Mouse (Mus musculus) frontal cortex, postnatal 25 days (tissue): Measurements from ENCODE around the gene Cenph.
"Not testable (repeated sequence)": the region's sequence is repeated elsewhere in the genome, so short reads cannot be mapped to it uniquely, and the experiment has no call there.

Experiments
- DNase-seq, 2 experiments: peaks; one replicate each; pipeline ENCODE4 v3.0.0; 2022; ENCODE audit warnings: low spot score in 2 of 2

Gene Cenph

GRCm38 (mm10) chr13:100775252-100776055, at the start of gene Cenph:
Gene Cenph (minus strand): TSS chr13:100775899.
- peak; percentile 40 to 61 for DNase-seq

GRCm38 (mm10) chr13:100824916-100825315, 49.2 kb upstream of the Cenph start:
- no peak for DNase-seq

GRCm38 (mm10) chr13:100824306-100824705, 48.6 kb upstream of the Cenph start:
- no peak for DNase-seq

GRCm38 (mm10) chr13:100823863-100824262, 48.2 kb upstream of the Cenph start:
- DNase-seq: no peak

- DNase-seq: no peak
Measured at GRCm38 (mm10) chr13:100814451-100814850, 38.8 kb upstream of the Cenph start.

GRCm38 (mm10) chr13:100805776-100806175, 30.1 kb upstream of the Cenph start:
- DNase-seq: no peak

GRCm38 (mm10) chr13:100797171-100797570, 21.5 kb upstream of the Cenph start:
- no peak for DNase-seq

- DNase-seq: no peak
Measured at GRCm38 (mm10) chr13:100789083-100789482, 13.4 kb upstream of the Cenph start.

GRCm38 (mm10) chr13:100788057-100788456, 12.4 kb upstream of the Cenph start:
- DNase-seq: not testable (repeated sequence)

GRCm38 (mm10) chr13:100787316-100788010, 11.8 kb upstream of the Cenph start:
- DNase-seq: no peak

GRCm38 (mm10) chr13:100786414-100786867, 10.7 kb upstream of the Cenph start, which contains the start of gene Ccnb1:
Gene Ccnb1 (minus strand): TSS chr13:100786570.
- DNase-seq: peak; percentile 62 to 76

- DNase-seq: no peak
Measured at GRCm38 (mm10) chr13:100785806-100786413, 10.2 kb upstream of the Cenph start.

- DNase-seq: no peak
Measured at GRCm38 (mm10) chr13:100777491-100777890, 1.8 kb upstream of the Cenph start.

GRCm38 (mm10) chr13:100776710-100777109, 1.0 kb upstream of the Cenph start:
- DNase-seq: no peak

- no peak for DNase-seq
Measured at GRCm38 (mm10) chr13:100776056-100776419, 339 bp upstream of the Cenph start.

- no peak for DNase-seq
Measured at GRCm38 (mm10) chr13:100774704-100775103, 995 bp downstream of the Cenph start.

GRCm38 (mm10) chr13:100755329-100755728, 20.4 kb downstream of the Cenph start:
- DNase-seq: no peak

- DNase-seq: no peak
Measured at GRCm38 (mm10) chr13:100754186-100754585, 21.5 kb downstream of the Cenph start.

- DNase-seq: no peak
Measured at GRCm38 (mm10) chr13:100753011-100753410, 22.7 kb downstream of the Cenph start.

GRCm38 (mm10) chr13:100752529-100752928, 23.2 kb downstream of the Cenph start:
- no peak for DNase-seq

GRCm38 (mm10) chr13:100751402-100751801, 24.3 kb downstream of the Cenph start:
- DNase-seq: no peak

- no peak for DNase-seq
Measured at GRCm38 (mm10) chr13:100750799-100751198, 24.9 kb downstream of the Cenph start.
